Mouse (Mus musculus) heart, embryonic 14.5 days (tissue): ENCODE measurements at regions not wholly inside any gene's neighbourhood (a gene's known extent, or its start where the extent isn't known, plus 50 kb on each side); places are given as distances from the start of the nearest gene placed in this dataset.

Source experiments
- ATAC-seq: fragments of 200-750 bp; cut with Nextera tagmentation; 2 replicates; pipeline ENCODE4 v1.8.0; 2017; ENCODE audit warnings: low read depth, moderate TSS enrichment; ENCODE audit not compliant: insufficient number of reproducible peaks, insufficient read depth, low FRiP score
- H3K27ac ChIP-seq, 2 experiments: fragments of 200-500 bp in 1 of 2; fragments of 300-500 bp in 1 of 2; sonication (generic) in 1 of 2; replicated peaks in 1 of 2; 2 replicates each; pipeline ENCODE4 v1.5.1; 2012 to 2014; ENCODE audit warnings: low read depth in 2 of 2, low read length in 2 of 2, control low read depth in 1 of 2, mild to moderate bottlenecking in 1 of 2, mixed read lengths in 1 of 2; ENCODE audit not compliant: control insufficient read depth in 1 of 2, insufficient read depth in 1 of 2
- H3K27me3 ChIP-seq: fragments of 300-500 bp; sonication (generic); 2 replicates; pipeline ENCODE4 v1.6.1; 2014; ENCODE audit warnings: mild to moderate bottlenecking, low read length, control low read depth; ENCODE audit not compliant: control insufficient read depth, insufficient read depth
- H3K36me3 ChIP-seq: fragments of 300-500 bp; sonication (generic); 2 replicates; pipeline ENCODE4 v1.6.1; 2014; ENCODE audit warnings: mild to moderate bottlenecking, control low read depth, low read length, mixed read lengths; ENCODE audit not compliant: control insufficient read depth, insufficient read depth
- H3K4me1 ChIP-seq, 2 experiments: fragments of 200-500 bp in 1 of 2; fragments of 300-500 bp in 1 of 2; sonication (generic) in 1 of 2; 2 replicates each; pipeline ENCODE4 v1.6.1; 2012 to 2014; ENCODE audit warnings: low read length in 2 of 2, control low read depth in 1 of 2, mixed read lengths in 1 of 2; ENCODE audit not compliant: control insufficient read depth in 2 of 2, insufficient read depth in 2 of 2
- H3K4me2 ChIP-seq: fragments of 300-500 bp; sonication (generic); 2 replicates; pipeline ENCODE4 v1.6.1; 2014; ENCODE audit warnings: mild to moderate bottlenecking, low read length
- H3K4me3 ChIP-seq, 2 experiments: fragments of 200-500 bp in 1 of 2; fragments of 300-500 bp in 1 of 2; sonication (generic) in 1 of 2; 2 replicates each; pipeline ENCODE4 v1.5.1; 2012 to 2014; ENCODE audit warnings: low read length in 2 of 2, mild to moderate bottlenecking in 2 of 2, control low read depth in 1 of 2, low read depth in 1 of 2, moderate library complexity in 1 of 2; ENCODE audit not compliant: control insufficient read depth in 1 of 2, insufficient read depth in 1 of 2
- H3K9ac ChIP-seq: fragments of 300-500 bp; sonication (generic); 2 replicates; pipeline ENCODE4 v1.6.1; 2014; ENCODE audit warnings: mild to moderate bottlenecking, low read length
- H3K9me3 ChIP-seq: fragments of 300-500 bp; sonication (generic); 2 replicates; pipeline ENCODE4 v1.6.1; 2016; ENCODE audit warnings: low read length, control low read depth; ENCODE audit not compliant: control insufficient read depth
- WGBS: fragments of 180-500 bp; shearing (Covaris S2); extraction: QIAGEN DNeasy Blood & Tissue Kit; methylation state at CpG from one replicate; pipeline ENCODE4 v1.1.7; 2014; 5-methylcytosine and 5-hydroxymethylcytosine counted together

DNA sequence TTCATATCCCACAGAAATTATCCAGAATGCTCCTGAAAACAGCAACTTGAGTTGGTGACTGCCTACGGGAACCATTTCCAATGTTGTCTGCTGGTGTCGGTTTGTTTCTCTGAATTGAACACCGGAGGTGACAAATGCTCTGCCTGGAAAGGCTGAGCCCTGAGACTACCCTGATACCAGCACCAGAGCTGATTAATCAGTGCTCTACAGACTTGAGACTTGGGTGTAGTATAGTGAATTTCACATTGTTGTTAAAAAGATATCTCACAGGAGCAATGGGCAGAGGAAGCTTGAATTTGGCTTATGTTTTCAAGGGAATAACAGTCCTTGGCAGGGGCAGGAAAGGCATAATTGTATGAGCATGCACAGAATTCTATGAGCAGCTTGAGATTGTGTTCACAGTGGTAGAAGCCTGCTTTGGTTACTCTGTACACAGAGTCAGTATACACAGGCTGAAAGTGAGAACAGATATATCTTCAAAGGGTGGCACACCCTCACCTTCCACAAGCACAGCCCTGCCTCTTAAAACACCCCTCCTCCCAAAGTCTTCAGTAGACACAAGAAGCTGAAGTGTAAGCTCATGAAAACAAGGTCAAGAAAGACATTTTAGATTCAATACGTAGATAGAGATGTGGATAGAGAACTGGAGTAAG, 447.1 kb downstream of the Meis1 start:
- H3K36me3 ChIP-seq: no peaks in the 10 kb centered on the region
- no peak overlapping the region for H3K27ac ChIP-seq
- no peak overlapping the region for H3K4me2 ChIP-seq
- H3K4me1 ChIP-seq: no peaks in the 10 kb centered on the region
- no peak for ATAC-seq
- H3K9ac ChIP-seq: no peak overlapping the region
- no peaks in the 10 kb centered on the region for H3K27me3 ChIP-seq
- no peaks in the 10 kb centered on the region for H3K9me3 ChIP-seq
- 80% methylated on average over 4 of the region's 4 CpGs for WGBS
- H3K4me3 ChIP-seq: no peak overlapping the region

DNA sequence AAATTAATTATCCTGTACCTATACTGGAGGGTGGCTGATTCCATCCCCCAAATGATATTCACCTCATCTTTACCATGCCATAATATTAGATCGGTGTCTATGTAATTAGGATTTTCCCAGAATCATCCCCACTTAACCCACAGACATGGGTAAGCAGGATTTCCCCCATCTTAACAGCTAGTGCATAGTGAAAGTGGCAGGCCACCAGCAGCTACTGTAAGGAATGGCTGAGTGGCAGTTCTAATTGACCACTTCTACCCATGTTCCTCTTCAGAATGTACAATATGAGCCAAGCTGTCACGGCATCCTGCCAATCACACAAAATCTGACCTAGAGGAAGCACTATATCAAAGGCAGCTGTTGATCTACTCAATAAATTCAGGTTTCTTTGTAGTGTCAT, 455.8 kb downstream of the Meis1 start:
- no peaks in the 10 kb centered on the region for H3K4me1 ChIP-seq
- no peaks in the 10 kb centered on the region for H3K9me3 ChIP-seq
- ATAC-seq: no peak
- no peak overlapping the region for H3K4me2 ChIP-seq
- H3K9ac ChIP-seq: no peak overlapping the region
- 88% methylated on average over 2 of the region's 2 CpGs for WGBS
- H3K4me3 ChIP-seq: no peak overlapping the region
- no peak overlapping the region for H3K27ac ChIP-seq
- H3K36me3 ChIP-seq: no peaks in the 10 kb centered on the region
- H3K27me3 ChIP-seq: no peaks in the 10 kb centered on the region

DNA sequence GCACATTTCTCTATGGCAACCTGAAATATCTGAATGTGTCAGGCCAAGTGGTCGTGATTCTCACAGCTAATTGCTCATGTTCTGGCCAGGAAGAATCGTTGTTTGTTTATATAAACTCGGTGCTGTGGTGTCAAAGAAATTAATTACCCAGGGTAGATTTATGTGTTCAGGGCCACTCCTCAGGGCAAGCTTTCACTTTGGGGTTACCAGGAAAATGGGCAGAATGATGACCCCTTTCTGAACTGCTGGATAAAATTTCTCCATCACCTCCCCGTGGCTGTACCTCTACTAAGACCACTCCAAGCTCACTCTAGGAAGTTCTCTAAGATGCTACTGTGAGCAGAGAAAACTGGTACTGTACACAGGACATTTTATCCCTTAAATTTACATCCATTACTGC, 460.1 kb downstream of the Meis1 start:
- H3K4me2 ChIP-seq: no peak overlapping the region
- WGBS: 55% methylated on average over 4 of the region's 4 CpGs
- ATAC-seq: no peak
- H3K9me3 ChIP-seq: no peaks in the 10 kb centered on the region
- no peak overlapping the region for H3K4me3 ChIP-seq
- H3K27ac ChIP-seq: no peak overlapping the region
- no peak overlapping the region for H3K9ac ChIP-seq
- H3K4me1 ChIP-seq: no peaks in the 10 kb centered on the region
- no peaks in the 10 kb centered on the region for H3K36me3 ChIP-seq
- H3K27me3 ChIP-seq: no peaks in the 10 kb centered on the region

DNA sequence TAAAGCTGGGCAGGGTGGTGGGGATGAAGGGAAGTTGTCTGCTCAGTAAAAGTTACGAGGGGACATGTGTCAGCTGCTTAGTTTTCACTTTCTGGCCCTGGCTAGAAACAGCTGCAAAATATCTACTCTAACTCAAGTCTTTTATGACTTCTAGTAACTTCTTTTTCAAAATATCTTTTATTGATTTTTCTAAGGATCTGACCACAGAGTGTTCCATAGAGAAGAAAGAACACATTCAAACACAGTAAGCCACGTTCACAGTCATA, 483.3 kb downstream of the Meis1 start:
- Histone ChIP-seq H3K36me3 (no peaks in the 10 kb centered on the region), H3K9me3 (no peaks in the 10 kb centered on the region), H3K27ac (no peak overlapping the region), H3K9ac (no peak overlapping the region), H3K4me3 (no peak overlapping the region), H3K4me1 (no peaks in the 10 kb centered on the region), H3K4me2 (no peak overlapping the region), H3K27me3 (no peaks in the 10 kb centered on the region)
- WGBS: 67% methylated on average over 2 of the region's 2 CpGs
- no peak for ATAC-seq

DNA sequence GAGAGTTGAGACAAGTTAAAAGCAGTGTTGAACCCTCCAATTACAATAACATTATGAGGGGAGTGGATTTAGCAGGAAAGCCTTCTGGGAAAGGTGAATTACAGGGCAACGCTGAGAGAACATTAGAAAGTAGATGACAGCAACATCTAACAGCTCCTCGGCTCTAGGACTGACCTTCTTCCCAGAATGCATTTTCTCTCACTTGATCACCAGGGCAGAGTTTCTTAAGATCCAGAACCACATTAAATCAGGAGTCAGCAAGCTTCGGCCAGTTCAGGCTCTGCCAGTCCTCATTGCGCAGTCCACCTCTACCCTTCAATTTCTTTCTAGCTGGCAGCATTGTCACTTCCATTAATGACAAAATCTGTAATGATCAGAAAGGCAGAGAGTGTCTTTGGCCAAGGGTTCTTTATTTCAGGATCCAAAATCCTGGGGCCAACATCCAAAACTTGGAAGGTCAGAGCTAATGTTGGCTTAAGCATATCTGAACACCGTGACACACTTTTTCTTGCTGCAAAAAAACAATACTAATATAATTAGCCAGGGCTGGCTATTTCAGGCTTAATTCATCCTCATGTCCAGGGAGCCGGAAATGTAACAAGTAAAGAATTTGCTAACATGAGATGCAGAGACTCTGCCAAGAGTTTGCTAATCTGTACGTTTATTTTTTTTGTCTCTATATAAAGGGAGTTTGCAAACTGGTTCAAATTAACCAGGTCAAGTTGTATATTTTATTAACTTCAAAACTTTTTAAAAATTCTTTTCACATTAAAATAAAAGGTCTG, 483.8 kb downstream of the Meis1 start:
- no peak for ATAC-seq

DNA sequence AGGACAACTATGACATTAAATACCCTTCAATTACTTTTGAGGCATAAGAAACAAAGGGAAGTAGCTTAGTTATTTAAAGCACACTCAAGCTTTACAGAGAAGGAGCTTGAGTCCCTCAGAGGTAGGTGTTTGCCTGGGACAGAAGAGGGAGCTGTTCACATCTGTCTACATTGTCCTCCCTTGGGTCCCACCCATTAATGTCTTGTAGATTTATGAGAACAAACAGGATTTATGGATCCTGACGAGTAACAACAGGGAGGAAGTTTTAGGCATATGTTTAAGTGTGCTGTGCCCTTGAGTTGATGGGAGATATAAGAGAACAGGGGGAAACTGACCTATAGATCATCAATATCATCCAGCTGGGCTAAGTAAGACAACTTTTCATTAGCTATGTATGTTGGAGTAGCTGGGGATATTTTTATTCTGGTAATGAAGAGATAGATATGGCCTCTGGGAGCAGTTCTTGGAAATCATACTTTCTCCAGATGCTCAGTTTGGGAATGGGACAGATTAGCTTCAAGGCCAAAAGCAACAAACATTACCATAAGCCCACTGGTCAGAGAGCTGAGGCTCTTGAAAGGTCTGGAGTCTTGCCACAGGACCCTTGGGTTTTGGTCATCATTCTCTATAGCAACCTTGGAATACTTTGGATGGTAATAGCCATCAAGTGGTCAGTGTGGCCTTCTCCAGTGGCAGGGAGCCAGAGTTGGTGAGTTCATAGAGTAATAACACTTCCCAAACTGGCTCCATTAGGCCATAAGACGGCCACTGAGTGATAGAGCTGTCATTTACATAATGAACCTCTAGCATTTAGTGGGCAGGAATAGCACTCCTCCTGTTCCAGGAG, 487.3 kb downstream of the Meis1 start:
- H3K9me3 ChIP-seq: no peaks in the 10 kb centered on the region
- no peak overlapping the region for H3K4me2 ChIP-seq
- H3K27ac ChIP-seq: no peak overlapping the region
- no peak for ATAC-seq
- H3K27me3 ChIP-seq: no peaks in the 10 kb centered on the region
- H3K4me3 ChIP-seq: no peak overlapping the region
- no peaks in the 10 kb centered on the region for H3K36me3 ChIP-seq
- 53% methylated on average over 2 of the region's 2 CpGs for WGBS
- no peak overlapping the region for H3K9ac ChIP-seq
- no peaks in the 10 kb centered on the region for H3K4me1 ChIP-seq

More for the DNA sequence above, 483.8 kb downstream of the Meis1 start:
- Histone ChIP-seq H3K4me2 (no peak overlapping the region), H3K27ac (peak overlapping the region; percentile 48 to 51; a peak in 3 of 4 replicates), H3K4me1 (no peaks in the 10 kb centered on the region), H3K27me3 (no peaks in the 10 kb centered on the region), H3K36me3 (no peaks in the 10 kb centered on the region), H3K9me3 (no peaks in the 10 kb centered on the region), H3K4me3 (no peak overlapping the region), H3K9ac (no peak overlapping the region)
- 67% methylated on average over 7 of the region's 7 CpGs for WGBS

DNA sequence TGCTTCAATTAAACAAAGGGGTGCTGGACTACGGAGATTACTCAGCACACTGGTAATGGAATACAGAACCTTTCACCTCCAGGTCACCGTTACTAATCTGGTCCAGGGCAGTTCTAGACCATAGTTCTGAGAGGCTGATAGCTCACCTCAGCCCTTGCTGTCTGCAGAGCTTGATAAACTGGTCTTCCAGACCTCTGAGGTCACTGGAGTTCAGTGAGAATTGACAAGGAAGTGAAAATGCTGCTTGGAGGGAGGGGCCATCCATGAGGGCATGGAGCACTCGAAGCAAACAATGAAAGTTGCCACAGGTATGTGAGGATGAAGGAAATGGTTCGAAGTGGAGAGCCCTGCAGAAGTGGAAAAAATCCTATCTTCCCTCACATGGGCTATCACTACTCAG, 490.2 kb downstream of the Meis1 start:
- ATAC-seq: no peak

More for the DNA sequence above, 490.2 kb downstream of the Meis1 start:
- Histone ChIP-seq H3K36me3 (no peaks in the 10 kb centered on the region), H3K9ac (no peak overlapping the region), H3K27ac (no peak overlapping the region), H3K27me3 (no peaks in the 10 kb centered on the region), H3K4me2 (no peak overlapping the region), H3K9me3 (no peaks in the 10 kb centered on the region), H3K4me1 (no peaks in the 10 kb centered on the region), H3K4me3 (no peak overlapping the region)
- 51% methylated on average over 4 of the region's 4 CpGs for whole genome bisulfite sequencing
